Mouse (Mus musculus): ENCODE measurements around the gene Trio. TPM values are rescaled to one million over a fixed set of nuclear protein-coding genes. Genes with fewer than 3 reads are reported as not detected.

Trio gene
- polyA plus RNA-seq, 1 experiment: 18.0 TPM

GRCm38 (mm10) chr15:28021591-28022209 is 3.9 kb downstream of the Trio start:
- H3K27ac ChIP-seq (replicated peaks; ENCODE audit: low read depth, low read length): no peak overlapping the region
- H3K4me3 ChIP-seq (ENCODE audit: insufficient read depth, low read depth, low read length): 0 out of 2 replicates have a peak overlapping the region, but pooled peaks have one; percentile 16
- H3K4me1 ChIP-seq (ENCODE audit: control insufficient read depth, insufficient read depth, insufficient read length, low read length): peaks cover 36% of the 10 kb centered on the region

- H3K4me3 ChIP-seq (ENCODE audit: insufficient read depth, low read depth, low read length): no peak overlapping the region
- peaks cover 36% of the 10 kb centered on the region for H3K4me1 ChIP-seq (ENCODE audit: control insufficient read depth, insufficient read depth, insufficient read length, low read length)
- H3K27ac ChIP-seq (replicated peaks; ENCODE audit: low read depth, low read length): no peak overlapping the region
These were observed 6.1 kb downstream of the Trio start for GRCm38 (mm10) chr15:28019393-28020070.

GRCm38 (mm10) chr15:28007516-28007915 is 18.1 kb downstream of the Trio start:
- peaks cover 37% of the 10 kb centered on the region for H3K4me1 ChIP-seq (ENCODE audit: control insufficient read depth, insufficient read depth, insufficient read length, low read length)
- H3K27ac ChIP-seq (replicated peaks; ENCODE audit: low read depth, low read length): no peak overlapping the region
- H3K4me3 ChIP-seq (ENCODE audit: insufficient read depth, low read depth, low read length): no peak overlapping the region

- Histone ChIP-seq H3K4me3 (ENCODE audit: insufficient read depth, low read depth, low read length) (no peak overlapping the region), H3K27ac (replicated peaks; ENCODE audit: low read depth, low read length) (no peak overlapping the region), H3K4me1 (ENCODE audit: control insufficient read depth, insufficient read depth, insufficient read length, low read length) (peaks cover 39% of the 10 kb centered on the region)
These were observed 21.4 kb downstream of the Trio start for GRCm38 (mm10) chr15:28004192-28004767.

GRCm38 (mm10) chr15:28002515-28002914 is 23.1 kb downstream of the Trio start:
- Histone ChIP-seq H3K27ac (replicated peaks; ENCODE audit: low read depth, low read length) (0 out of 2 replicates have a peak overlapping the region, but pooled peaks have one; percentile 46), H3K4me1 (ENCODE audit: control insufficient read depth, insufficient read depth, insufficient read length, low read length) (peaks cover 35% of the 10 kb centered on the region), H3K4me3 (ENCODE audit: insufficient read depth, low read depth, low read length) (no peak overlapping the region)

GRCm38 (mm10) chr15:28001299-28001698 is 24.3 kb downstream of the Trio start:
- Histone ChIP-seq H3K27ac (replicated peaks; ENCODE audit: low read depth, low read length) (peak overlapping the region; percentile 81), H3K4me1 (ENCODE audit: control insufficient read depth, insufficient read depth, insufficient read length, low read length) (peaks cover 35% of the 10 kb centered on the region), H3K4me3 (ENCODE audit: insufficient read depth, low read depth, low read length) (no peak overlapping the region)

- H3K4me1 ChIP-seq (ENCODE audit: control insufficient read depth, insufficient read depth, insufficient read length, low read length): peaks cover 28% of the 10 kb centered on the region
- peak overlapping the region; percentile 5; the same call in 1 of the 2 replicates for H3K27ac ChIP-seq (replicated peaks; ENCODE audit: low read depth, low read length)
- H3K4me3 ChIP-seq (ENCODE audit: insufficient read depth, low read depth, low read length): no peak overlapping the region
These were observed 26.9 kb downstream of the Trio start for GRCm38 (mm10) chr15:27998621-27999359.

GRCm38 (mm10) chr15:27997917-27998316 is 27.7 kb downstream of the Trio start:
- H3K27ac ChIP-seq (replicated peaks; ENCODE audit: low read depth, low read length): no peak overlapping the region
- peaks cover 27% of the 10 kb centered on the region for H3K4me1 ChIP-seq (ENCODE audit: control insufficient read depth, insufficient read depth, insufficient read length, low read length)

GRCm38 (mm10) chr15:27997391-27997841 is 28.2 kb downstream of the Trio start:
- peaks cover 29% of the 10 kb centered on the region for H3K4me1 ChIP-seq (ENCODE audit: control insufficient read depth, insufficient read depth, insufficient read length, low read length)
- no peak overlapping the region for H3K4me3 ChIP-seq (ENCODE audit: insufficient read depth, low read depth, low read length)

More at GRCm38 (mm10) chr15:27997917-27998316, 27.7 kb downstream of the Trio start:
- no peak overlapping the region for H3K4me3 ChIP-seq (ENCODE audit: insufficient read depth, low read depth, low read length)

GRCm38 (mm10) chr15:27996750-27997149 is 28.9 kb downstream of the Trio start:
- Histone ChIP-seq H3K4me1 (ENCODE audit: control insufficient read depth, insufficient read depth, insufficient read length, low read length) (peaks cover 28% of the 10 kb centered on the region), H3K27ac (replicated peaks; ENCODE audit: low read depth, low read length) (no peak overlapping the region), H3K4me3 (ENCODE audit: insufficient read depth, low read depth, low read length) (no peak overlapping the region)

More at GRCm38 (mm10) chr15:27997391-27997841, 28.2 kb downstream of the Trio start:
- no peak overlapping the region for H3K27ac ChIP-seq (replicated peaks; ENCODE audit: low read depth, low read length)

GRCm38 (mm10) chr15:27995421-27995820 is 30.2 kb downstream of the Trio start:
- H3K27ac ChIP-seq (replicated peaks; ENCODE audit: low read depth, low read length): no peak overlapping the region
- no peak overlapping the region for H3K4me3 ChIP-seq (ENCODE audit: insufficient read depth, low read depth, low read length)
- H3K4me1 ChIP-seq (ENCODE audit: control insufficient read depth, insufficient read depth, insufficient read length, low read length): peaks cover 33% of the 10 kb centered on the region

GRCm38 (mm10) chr15:27994870-27995269 is 30.8 kb downstream of the Trio start:
- Histone ChIP-seq H3K4me1 (ENCODE audit: control insufficient read depth, insufficient read depth, insufficient read length, low read length) (peaks cover 36% of the 10 kb centered on the region), H3K4me3 (ENCODE audit: insufficient read depth, low read depth, low read length) (no peak overlapping the region), H3K27ac (replicated peaks; ENCODE audit: low read depth, low read length) (no peak overlapping the region)

- Histone ChIP-seq H3K4me3 (ENCODE audit: insufficient read depth, low read depth, low read length) (no peak overlapping the region), H3K27ac (replicated peaks; ENCODE audit: low read depth, low read length) (no peak overlapping the region), H3K4me1 (ENCODE audit: control insufficient read depth, insufficient read depth, insufficient read length, low read length) (peaks cover 41% of the 10 kb centered on the region)
These were observed 32.1 kb downstream of the Trio start for GRCm38 (mm10) chr15:27993528-27993927.

- Histone ChIP-seq H3K27ac (replicated peaks; ENCODE audit: low read depth, low read length) (no peak overlapping the region), H3K4me3 (ENCODE audit: insufficient read depth, low read depth, low read length) (no peak overlapping the region), H3K4me1 (ENCODE audit: control insufficient read depth, insufficient read depth, insufficient read length, low read length) (peaks cover 46% of the 10 kb centered on the region)
These were observed 33.1 kb downstream of the Trio start for GRCm38 (mm10) chr15:27992596-27992995.

Data from brown adipose tissue, adult 24 weeks (tissue).